Mouse (Mus musculus): ENCODE data around the gene Bst1. TPM values are rescaled to one million over a fixed set of nuclear protein-coding genes. Genes with fewer than 3 reads are reported as not detected.

Gene Bst1
- total and polyA plus RNA-seq, 3 experiments: not detected

GRCm38 (mm10) chr5:43824580-43824979 lies 5.9 kb downstream of the Bst1 start:
- TF ChIP-seq POLR2AphosphoS2 (IDR thresholded peaks at IDR 0.05; ENCODE audit: low read length) (no peak), EP300 (IDR thresholded peaks at IDR 0.05; ENCODE audit: low read depth in 1 of 2, low read length in 2 of 2) (no peak), ZNF384 (IDR thresholded peaks at IDR 0.05; ENCODE audit: low read depth, low read length) (no peak), POLR2AphosphoS5 (IDR thresholded peaks at IDR 0.05; ENCODE audit: borderline replicate concordance, low read depth, low read length) (no peak), GATA1 (IDR thresholded peaks at IDR 0.05; ENCODE audit: low read depth, low read length) (no peak), SMC3 (IDR thresholded peaks at IDR 0.05; ENCODE audit: low read depth, low read length) (no peak), JUND (IDR thresholded peaks at IDR 0.05; ENCODE audit: low read depth, low read length) (no peak), USF2 (IDR thresholded peaks at IDR 0.05; ENCODE audit: borderline replicate concordance in 1 of 2, insufficient read depth in 1 of 2, low read depth in 1 of 2, low read length in 2 of 2) (no peak), E2F4 (IDR thresholded peaks at IDR 0.05; ENCODE audit: borderline replicate concordance, low read depth, low read length) (no peak), RCOR1 (IDR thresholded peaks at IDR 0.05; ENCODE audit: low read depth, low read length) (no peak), CHD1 (IDR thresholded peaks at IDR 0.05; ENCODE audit: low read depth, low read length) (no peak), MAZ (IDR thresholded peaks at IDR 0.05; ENCODE audit: low read depth, low read length) (no peak), UBTF (IDR thresholded peaks at IDR 0.05; ENCODE audit: borderline replicate concordance, insufficient read depth, low read depth, low read length) (no peak), HCFC1 (IDR thresholded peaks at IDR 0.05; ENCODE audit: low read depth, low read length) (no peak), BHLHE40 (IDR thresholded peaks at IDR 0.05; ENCODE audit: borderline replicate concordance, low read depth, low read length) (no peak)
- Histone ChIP-seq H3K27ac (ENCODE audit: control insufficient read depth, low read depth, low read length) (no peak overlapping the region), H3K79me2 (ENCODE audit: control insufficient read depth, insufficient read depth, low read length, poor library complexity) (no peaks in the 10 kb centered on the region), H3K4me3 (ENCODE audit: control insufficient read depth in 1 of 2, insufficient read depth in 1 of 2, low read depth in 2 of 2, low read length in 2 of 2) (no peak overlapping the region), H3K27me3 (ENCODE audit: control insufficient read depth in 1 of 2, insufficient read depth in 2 of 2, low read length in 2 of 2) (peaks cover 0 to 5% of the 10 kb centered on the region in 2 experiments; a peak in 2 of 4 replicates), H3K4me1 (ENCODE audit: control insufficient read depth in 1 of 2, insufficient read depth in 2 of 2, low read length in 2 of 2) (no peaks in the 10 kb centered on the region), H3K36me3 (ENCODE audit: control insufficient read depth in 1 of 2, insufficient read depth in 2 of 2, low read length in 2 of 2) (no peaks in the 10 kb centered on the region), H3K9me3 (replicated peaks; ENCODE audit: insufficient read depth, low read length) (no peaks in the 10 kb centered on the region), H3K9ac (ENCODE audit: control insufficient read depth, low read depth, low read length, poor library complexity, severe bottlenecking) (no peak overlapping the region)
- DNase-seq (ENCODE audit: low read depth, low spot score): no peak

- H3K27me3 ChIP-seq (ENCODE audit: control insufficient read depth in 1 of 2, insufficient read depth in 2 of 2, low read length in 2 of 2): peaks cover 0 to 5% of the 10 kb centered on the region in 2 experiments; a peak in 2 of 4 replicates
- H3K36me3 ChIP-seq (ENCODE audit: control insufficient read depth in 1 of 2, insufficient read depth in 2 of 2, low read length in 2 of 2): no peaks in the 10 kb centered on the region
- DNase-seq (ENCODE audit: low read depth, low spot score): no peak
- H3K9ac ChIP-seq (ENCODE audit: control insufficient read depth, low read depth, low read length, poor library complexity, severe bottlenecking): no peak overlapping the region
- no peak overlapping the region for H3K27ac ChIP-seq (ENCODE audit: control insufficient read depth, low read depth, low read length)
- H3K79me2 ChIP-seq (ENCODE audit: control insufficient read depth, insufficient read depth, low read length, poor library complexity): no peaks in the 10 kb centered on the region
- no peak overlapping the region for H3K4me3 ChIP-seq (ENCODE audit: control insufficient read depth in 1 of 2, insufficient read depth in 1 of 2, low read depth in 2 of 2, low read length in 2 of 2)
- H3K9me3 ChIP-seq (replicated peaks; ENCODE audit: insufficient read depth, low read length): no peaks in the 10 kb centered on the region
- no peaks in the 10 kb centered on the region for H3K4me1 ChIP-seq (ENCODE audit: control insufficient read depth in 1 of 2, insufficient read depth in 2 of 2, low read length in 2 of 2)
- TF ChIP-seq GATA1 (IDR thresholded peaks at IDR 0.05; ENCODE audit: low read depth, low read length) (no peak), GABPA (IDR thresholded peaks at IDR 0.05; ENCODE audit: low read depth, low read length) (no peak)
Observed at GRCm38 (mm10) chr5:43826883-43827282, 8.2 kb downstream of the Bst1 start.
